Mouse (Mus musculus): Measurements from ENCODE around the gene Tango2.

GRCm38 (mm10) chr16:18386972-18387371, 39.1 kb upstream of the Tango2 start:
- no peak for TF ChIP-seq EP300 (IDR thresholded peaks at IDR 0.05; ENCODE audit: low read length)
- no peak for TF ChIP-seq NRF1 (IDR thresholded peaks at IDR 0.05; ENCODE audit: low read depth, low read length)
- no peak for TF ChIP-seq MEF2A (IDR thresholded peaks at IDR 0.05; ENCODE audit: borderline replicate concordance, low read depth, low read length)
- no peak for TF ChIP-seq TCF12 (IDR thresholded peaks at IDR 0.05; ENCODE audit: low read depth, low read length)
- TF ChIP-seq CTCF (conservative IDR thresholded peaks at IDR 0.05 in 1 of 2, IDR thresholded peaks at IDR 0.05 in 1 of 2; ENCODE audit: low read depth in 2 of 2, low read length in 2 of 2) = no peak
- no peak for TF ChIP-seq POLR2A (IDR thresholded peaks at IDR 0.05; ENCODE audit: low read depth, low read length)
- no peak for TF ChIP-seq HCFC1 (IDR thresholded peaks at IDR 0.05; ENCODE audit: low read depth, low read length)
